ENCODE assay signal across 8 mouse cellular contexts in genomic region chr10:54074247-54074608, GRCm38 (mm10). TPM values are rescaled to one million over a fixed set of nuclear protein-coding genes. Genes with fewer than 3 reads are reported as not detected.
DNase-seq lines count a peak whose midpoint lies in the region; ATAC-seq and TF ChIP-seq lines count a peak whose summit lies in the region.

No protein-coding gene starts in this region.

- peak overlapping the region; percentile 85 for H3K4me3 ChIP-seq in gastrocnemius, adult 2 months
- peak overlapping the region; percentile 70 to 93 (median 80) for H3K4me3 ChIP-seq in CH12.LX (replicated peaks in 1 of 3; ENCODE audit: low read depth in 2 of 3, low read length in 2 of 3, poor library complexity in 1 of 3)
- H3K4me3 ChIP-seq in erythroblast, embryonic 14.5 days (replicated peaks), result peak overlapping the region; percentile 100
- peak overlapping the region; percentile 65 for H3K4me3 ChIP-seq in intestine, embryonic 15.5 days (replicated peaks)
- H3K4me3 ChIP-seq in midbrain, embryonic 11.5 days (ENCODE audit: low read depth, low read length), result peak overlapping the region; percentile 66

- whole genome bisulfite sequencing in intestine, embryonic 15.5 days, result 0% methylated on average over 14 of the region's 14 CpGs
- 2% methylated on average over 14 of the region's 14 CpGs for WGBS in midbrain, embryonic 11.5 days

- dilution Hi-C loops in CH12.LX (cut with MboI; ENCODE audit: extremely low pct_ligation_motif_present, extremely low pct_unique_long_range_greater_than_20kb, low sequenced_read_pairs), result no loop called here

- H3K9me3 ChIP-seq in CH12.LX (replicated peaks; ENCODE audit: low read length), result no peaks in the 10 kb centered on the region
- H3K9me3 ChIP-seq in erythroblast, embryonic 14.5 days (ENCODE audit: control insufficient read depth, low read length), result no peaks in the 10 kb centered on the region
- no peaks in the 10 kb centered on the region for H3K9me3 ChIP-seq in intestine, embryonic 15.5 days
- H3K9me3 ChIP-seq in midbrain, embryonic 11.5 days (ENCODE audit: control insufficient read depth, low read length), result no peaks in the 10 kb centered on the region

- intact Hi-C loops in gastrocnemius, adult 2 months (cut with DNase I), result loop anchor here (5.0 to 10.0 kb wide), 2 partner anchors 37 to 199 kb away; no protein-coding TSS in a partner anchor

- no peaks in the 10 kb centered on the region for H3K27me3 ChIP-seq in CH12.LX (replicated peaks)
- H3K27me3 ChIP-seq in erythroblast, embryonic 14.5 days (ENCODE audit: control insufficient read depth), result peaks cover 36% of the 10 kb centered on the region
- H3K27me3 ChIP-seq in intestine, embryonic 15.5 days (replicated peaks), result no peaks in the 10 kb centered on the region
- peaks cover 10% of the 10 kb centered on the region for H3K27me3 ChIP-seq in midbrain, embryonic 11.5 days (ENCODE audit: control insufficient read depth, insufficient read depth, low read length)

- H3K79me2 ChIP-seq in CH12.LX (replicated peaks; ENCODE audit: control insufficient read depth, extremely low read depth, insufficient read depth, poor library complexity, severe bottlenecking), result peaks cover 62% of the 10 kb centered on the region

- TF ChIP-seq RAD21 in CH12.LX (IDR thresholded peaks at IDR 0.05; ENCODE audit: low read depth, low read length), result peak; percentile 7

- no peak for TF ChIP-seq CTCF in gastrocnemius, adult 2 months (IDR thresholded peaks at IDR 0.05)
- peak in 1 of 2 experiments; percentile 17; a peak in 1 of 4 replicates for TF ChIP-seq CTCF in CH12.LX (conservative IDR thresholded peaks at IDR 0.05 in 1 of 2, IDR thresholded peaks at IDR 0.05 in 1 of 2; ENCODE audit: low read depth in 2 of 2, low read length in 2 of 2)

- H3K9ac ChIP-seq in CH12.LX (ENCODE audit: insufficient read depth, low read depth), result peak overlapping the region; percentile 88
- H3K9ac ChIP-seq in intestine, embryonic 15.5 days, result peak overlapping the region; percentile 73
- H3K9ac ChIP-seq in midbrain, embryonic 11.5 days (ENCODE audit: low read length), result peak overlapping the region; percentile 64

- peaks cover 0 to 16% of the 10 kb centered on the region in 2 experiments; a peak in 2 of 4 replicates for H3K4me1 ChIP-seq in CH12.LX (ENCODE audit: control insufficient read depth in 1 of 2, insufficient read depth in 2 of 2)
- H3K4me1 ChIP-seq in erythroblast, embryonic 14.5 days (ENCODE audit: control insufficient read depth), result peaks cover 67% of the 10 kb centered on the region
- H3K4me1 ChIP-seq in intestine, embryonic 15.5 days (replicated peaks), result peaks cover 18% of the 10 kb centered on the region; the same call in 1 of the 2 replicates
- H3K4me1 ChIP-seq in midbrain, embryonic 11.5 days (ENCODE audit: control insufficient read depth, insufficient read depth, low read length), result no peaks in the 10 kb centered on the region

- peak overlapping the region; percentile 88 for H3K27ac ChIP-seq in gastrocnemius, adult 2 months
- peak overlapping the region; percentile 55 for H3K27ac ChIP-seq in CH12.LX (ENCODE audit: insufficient read depth, low read depth)
- H3K27ac ChIP-seq in intestine, embryonic 15.5 days, result peak overlapping the region; percentile 92
- no peak overlapping the region for H3K27ac ChIP-seq in midbrain, embryonic 11.5 days (ENCODE audit: low read depth, low read length)

- in situ Hi-C loops in CH12.LX (cut with MboI; ENCODE audit: low pct_ligation_motif_present, low pct_unique_long_range_greater_than_20kb, low sequenced_read_pairs), result loop anchor here (5.0 kb wide), 1 partner anchor 202 kb away; no protein-coding TSS in a partner anchor

- H3K36me3 ChIP-seq in CH12.LX (replicated peaks in 1 of 2; ENCODE audit: control insufficient read depth in 1 of 2, insufficient read depth in 1 of 2, low read length in 1 of 2), result peaks cover 16 to 23% of the 10 kb centered on the region in 2 experiments
- peaks cover 50% of the 10 kb centered on the region for H3K36me3 ChIP-seq in erythroblast, embryonic 14.5 days (ENCODE audit: control insufficient read depth)
- no peaks in the 10 kb centered on the region for H3K36me3 ChIP-seq in intestine, embryonic 15.5 days
- H3K36me3 ChIP-seq in midbrain, embryonic 11.5 days (ENCODE audit: control insufficient read depth, insufficient read depth, low read length), result no peaks in the 10 kb centered on the region

- ATAC-seq in intestine, embryonic 15.5 days, result peak; percentile 41
- ATAC-seq in midbrain, embryonic 11.5 days (ENCODE audit: low FRiP score), result peak; percentile 0; the same call in 1 of the 2 replicates

- no peak for DNase-seq in gastrocnemius, adult 2 months
- no peak for DNase-seq in gastrocnemius, adult 18-20 months (ENCODE audit: low spot score)
- no peak for DNase-seq in CH12.LX (ENCODE audit: extremely low read depth)
- DNase-seq in midbrain, embryonic 11.5 days (ENCODE audit: low spot score, missing footprints), result no peak
- DNase-seq in yolk sac, embryonic 10.5 days (ENCODE audit: low spot score), result peak; percentile 71
- DNase-seq in layer of hippocampus, adult 18-20 months (ENCODE audit: low spot score in 2 of 2), result no peak

- H3K4me2 ChIP-seq in CH12.LX (ENCODE audit: insufficient read depth, low read depth, poor library complexity, severe bottlenecking), result peak overlapping the region; percentile 94; the same call in 1 of the 2 replicates
- peak overlapping the region; percentile 91 for H3K4me2 ChIP-seq in intestine, embryonic 15.5 days (replicated peaks)
- peak overlapping the region; percentile 99 for H3K4me2 ChIP-seq in midbrain, embryonic 11.5 days

- TF ChIP-seq POLR2A in CH12.LX (IDR thresholded peaks at IDR 0.05; ENCODE audit: low read depth, low read length), result no peak; the same call in 1 of the 2 replicates

- TF ChIP-seq EP300 in CH12.LX (IDR thresholded peaks at IDR 0.05; ENCODE audit: low read length), result no peak

TF ChIP-seq in CH12.LX, 34 proteins besides CTCF, POLR2A, EP300 and RAD21:
- TF ChIP-seq MAZ (IDR thresholded peaks at IDR 0.05; ENCODE audit: low read depth, low read length) (0 out of 2 replicates have a peak, but pooled peaks have one; percentile 59), KAT2A (IDR thresholded peaks at IDR 0.05; ENCODE audit: insufficient replicate concordance, low read length) (0 out of 2 replicates have a peak, but pooled peaks have one; percentile 11), SIN3A (IDR thresholded peaks at IDR 0.05; ENCODE audit: low read length) (no peak), USF2 (conservative IDR thresholded peaks at IDR 0.05; ENCODE audit: low read depth, low read length) (no peak), UBTF (IDR thresholded peaks at IDR 0.05; ENCODE audit: low read depth, low read length) (no peak), NRF1 (IDR thresholded peaks at IDR 0.05; ENCODE audit: low read depth, low read length) (no peak), MYC (IDR thresholded peaks at IDR 0.05; ENCODE audit: low read depth, low read length) (0 out of 2 replicates have a peak, but pooled peaks have one; percentile 50), ELF1 (IDR thresholded peaks at IDR 0.05; ENCODE audit: low read depth, low read length) (peak; percentile 38; the same call in 1 of the 2 replicates), RCOR1 (conservative IDR thresholded peaks at IDR 0.05; ENCODE audit: low read depth, low read length) (no peak), TCF12 (IDR thresholded peaks at IDR 0.05; ENCODE audit: low read depth, low read length) (0 out of 2 replicates have a peak, but pooled peaks have one; percentile 41), IRF4 (IDR thresholded peaks at IDR 0.05; ENCODE audit: low read depth, low read length) (peak; percentile 34; the same call in 1 of the 2 replicates), POLR2AphosphoS2 (IDR thresholded peaks at IDR 0.05; ENCODE audit: low read depth, low read length) (no peak), SMC3 (IDR thresholded peaks at IDR 0.05; ENCODE audit: low read depth, low read length) (peak; percentile 20; the same call in 1 of the 2 replicates), ZC3H11A (IDR thresholded peaks at IDR 0.05; ENCODE audit: low read depth, low read length) (no peak)
TF ChIP-seq in CH12.LX: peak in this region for 7.

RNA-seq across cellular contexts. Expression of gene Man1a, which starts 2.2 kb away (rescaled TPM):
- total RNA-seq in gastrocnemius, adult 2 months (2021), result 10 to 100 TPM in 1 of 2 experiments, 1 to 10 TPM in 1; 8.4 to 10.4 TPM
- total RNA-seq in gastrocnemius, adult 18-20 months (2021), result 1 to 10 TPM; 7.1 to 8.9 TPM
- total RNA-seq in CH12.LX (2012; rRNA removed), result 187 and 191 TPM in 2 replicates
- 211 and 215 TPM in 2 replicates for total RNA-seq in CH12.LX (2014; rRNA removed)
- polyA plus RNA-seq in CH12.LX (2012; ENCODE audit: insufficient read length, low read depth), result 104 and 112 TPM in 2 replicates
- 3.1 and 4.1 TPM in 2 replicates for polyA plus RNA-seq in erythroblast, embryonic 14.5 days (2012)
- polyA plus RNA-seq in intestine, embryonic 15.5 days (2015; fragmentation: Nextera tagmentation; extraction: Ambion mirVana), result 14.6 TPM in 2 replicates
- polyA plus RNA-seq in midbrain, embryonic 11.5 days (2014; fragmentation: Nextera tagmentation; extraction: Ambion mirVana), result 1.7 and 2.1 TPM in 2 replicates
- 10 to 100 TPM; 54.5 to 65.3 TPM for total RNA-seq in layer of hippocampus, adult 18-20 months (2021)

Comparison
In these comparisons a context has a peak if more than half of its experiments do, and no peak if none do; other contexts are left out.
1. RNA of gene Man1a, which starts 2.2 kb away (total RNA-seq): 187 to 215 TPM in CH12.LX and 54.5 to 65.3 TPM in layer of hippocampus, adult 18-20 months; 8.4 to 10.4 TPM in gastrocnemius, adult 2 months and 7.1 to 8.9 TPM in gastrocnemius, adult 18-20 months; every median in the first group is over 4 times any median in the second.
2. Peak in every context shown above with its lines, with median percentiles within 50 percentile points of each other: H3K4me3 ChIP-seq, H3K4me2 ChIP-seq and H3K9ac ChIP-seq.